Mouse (Mus musculus) cerebellum, postnatal 14 days (tissue): ENCODE measurements at regions not wholly inside any gene's neighbourhood (a gene's known extent, or its start where the extent isn't known, plus 50 kb on each side); places are given as distances from the start of the nearest gene placed in this dataset.

Source experiments
- DNase-seq, 2 experiments: peaks; one replicate each; pipeline ENCODE4 v3.0.0; 2021; ENCODE audit warnings: mixed read lengths in 2 of 2

- DNase-seq: no peak
Observed at GRCm38 (mm10) chr10:107198460-107198859, 73.0 kb upstream of the Lin7a start.

- DNase-seq: no peak
Observed at GRCm38 (mm10) chr10:107201051-107201450, 70.4 kb upstream of the Lin7a start.

- DNase-seq: peak in 1 of 2 experiments; percentile 3
Observed at GRCm38 (mm10) chr10:107205085-107205717, 66.3 kb upstream of the Lin7a start.

GRCm38 (mm10) chr10:107209927-107210326, 61.6 kb upstream of the Lin7a start:
- no peak for DNase-seq

GRCm38 (mm10) chr10:107213071-107213470, 58.4 kb upstream of the Lin7a start:
- no peak for DNase-seq

GRCm38 (mm10) chr10:107213541-107214340, 57.7 kb upstream of the Lin7a start:
- DNase-seq: no peak

- no peak for DNase-seq
Observed at GRCm38 (mm10) chr10:107214741-107215230, 56.7 kb upstream of the Lin7a start.

- no peak for DNase-seq
Observed at GRCm38 (mm10) chr10:107215611-107216520, 55.6 kb upstream of the Lin7a start.

GRCm38 (mm10) chr10:107216756-107217155, 54.7 kb upstream of the Lin7a start:
- no peak for DNase-seq

- no peak for DNase-seq
Observed at GRCm38 (mm10) chr10:107217376-107218235, 53.9 kb upstream of the Lin7a start.

- no peak for DNase-seq
Observed at GRCm38 (mm10) chr10:107218861-107219430, 52.5 kb upstream of the Lin7a start.

GRCm38 (mm10) chr10:107219621-107220370, 51.7 kb upstream of the Lin7a start:
- no peak for DNase-seq

GRCm38 (mm10) chr10:107220501-107220900, 51.0 kb upstream of the Lin7a start:
- DNase-seq: no peak

- DNase-seq: no peak
Observed at GRCm38 (mm10) chr10:107221151-107221650, 50.3 kb upstream of the Lin7a start.
